Mouse (Mus musculus) testis, adult 2 months (tissue): ENCODE measurements around the gene Zbtb17.

Experiments used
- CTCF ChIP-seq: fragments of 200-500 bp; IDR thresholded peaks from 2 replicates; pipeline ENCODE4 v1.5.1; 2012; ENCODE audit warnings: low read depth, mild to moderate bottlenecking, inconsistent platforms, low read length, moderate library complexity; ENCODE audit not compliant: control insufficient read depth, insufficient read depth, insufficient replicate concordance
- POLR2A ChIP-seq: fragments of 200-500 bp; IDR thresholded peaks from 2 replicates; pipeline ENCODE4 v1.6.1; 2012; ENCODE audit warnings: low read depth, mild to moderate bottlenecking, inconsistent platforms, low read length, moderate library complexity; ENCODE audit not compliant: control insufficient read depth

- TF ChIP-seq CTCF = no peak
- no peak for TF ChIP-seq POLR2A
Measured at GRCm38 (mm10) chr4:141429381-141429780, 15.1 kb upstream of the Zbtb17 start.
